Mouse (Mus musculus): ENCODE results near the gene Olfr481.

- no peak for TF ChIP-seq CTCF (IDR thresholded peaks at IDR 0.05; ENCODE audit: control insufficient read depth, insufficient read depth, insufficient replicate concordance, low read depth, low read length)
- TF ChIP-seq POLR2A (IDR thresholded peaks at IDR 0.05; ENCODE audit: control insufficient read depth, low read depth, low read length), result no peak
Observed at GRCm38 (mm10) chr7:108050393-108050792, 29.3 kb upstream of the Olfr481 start, which contains the start of gene Olfr479.

Measured in testis, adult 2 months (tissue).